Mouse (Mus musculus) cerebellum, postnatal 10 days (tissue): Measurements from ENCODE around the gene Capn6.
A peak's percentile ranks its signal among the peaks of the same experiment; 100 is the strongest.

Source experiments
- DNase-seq, 2 experiments: peaks; one replicate each; pipeline ENCODE4 v3.0.0; 2021; ENCODE audit warnings: mixed read lengths in 2 of 2

The Capn6 gene

GRCm38 (mm10) chrX:143827212-143827611 is at the start of gene Capn6:
Gene Capn6 (minus strand): TSS chrX:143827414.
- DNase-seq: no peak

- DNase-seq: no peak
These were observed 40.0 kb upstream of the Capn6 start for GRCm38 (mm10) chrX:143867129-143867664.

- no peak for DNase-seq
These were observed 24.1 kb upstream of the Capn6 start for GRCm38 (mm10) chrX:143851351-143851750.

- no peak for DNase-seq
These were observed 22.8 kb upstream of the Capn6 start for GRCm38 (mm10) chrX:143849969-143850368.

- no peak for DNase-seq
These were observed 19.4 kb upstream of the Capn6 start for GRCm38 (mm10) chrX:143846637-143847036.

- DNase-seq: no peak
These were observed 693 bp downstream of the Capn6 start for GRCm38 (mm10) chrX:143826521-143826920.

GRCm38 (mm10) chrX:143818961-143819360 is 8.3 kb downstream of the Capn6 start:
- DNase-seq: peak; percentile 3 to 17

GRCm38 (mm10) chrX:143815948-143816347 is 11.3 kb downstream of the Capn6 start:
- no peak for DNase-seq

GRCm38 (mm10) chrX:143762556-143762955 is 64.7 kb downstream of the Capn6 start:
- DNase-seq: peak in 1 of 2 experiments; percentile 5
